Mouse (Mus musculus): ENCODE measurements around the gene Scarb1.

Scarb1 gene

DNA sequence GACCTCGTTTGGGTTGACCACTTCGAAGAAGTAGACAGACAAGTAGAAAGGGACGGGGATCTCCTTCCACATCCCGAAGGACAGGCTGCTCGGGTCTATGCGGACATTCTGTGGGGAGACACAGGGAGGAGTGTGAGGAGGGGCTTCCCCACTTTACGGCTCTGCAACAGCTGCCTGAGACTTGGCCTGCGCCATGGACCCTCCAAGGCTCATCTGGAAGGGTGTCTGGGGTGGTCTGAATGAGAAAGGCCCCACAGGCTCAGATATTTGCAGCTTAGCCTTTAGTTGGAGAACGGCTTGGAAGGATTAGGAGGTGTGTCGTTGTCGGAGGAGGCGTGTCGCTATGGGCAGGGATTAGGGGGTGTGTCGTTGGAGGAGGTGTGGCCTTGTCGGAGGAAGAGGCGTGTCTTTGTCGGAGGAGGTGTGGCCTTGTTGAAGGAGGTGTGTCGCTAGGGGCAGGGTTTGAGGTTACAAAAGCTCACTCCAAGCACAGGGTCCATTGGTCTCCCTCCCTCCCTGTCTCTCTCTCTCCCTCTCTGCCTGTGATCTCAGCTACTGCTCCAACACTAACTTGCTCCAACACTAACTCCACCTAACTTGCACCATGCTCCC is 36.5 kb downstream of the Scarb1 start:
- no peak for DNase-seq (ENCODE audit: low spot score)

DNA sequence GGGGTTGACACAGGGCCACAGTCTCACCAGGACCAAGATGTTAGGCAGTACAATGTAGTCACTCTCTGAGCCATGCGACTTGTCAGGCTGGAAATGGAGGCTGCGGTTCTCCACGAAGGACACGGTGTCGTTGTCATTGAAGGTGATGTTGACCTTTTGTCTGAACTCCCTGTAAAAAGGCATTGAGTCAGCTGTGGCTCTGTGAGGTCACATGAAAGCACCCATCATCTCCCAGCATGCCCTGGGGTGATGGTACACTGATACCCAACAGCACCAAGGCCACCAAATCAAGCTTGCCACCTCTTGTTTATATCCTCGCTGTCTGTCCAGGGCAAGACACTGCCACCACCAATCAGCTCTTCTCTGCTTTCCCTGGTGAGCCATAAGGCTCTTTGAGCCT is 37.8 kb downstream of the Scarb1 start:
- DNase-seq (ENCODE audit: low spot score) = no peak

DNA sequence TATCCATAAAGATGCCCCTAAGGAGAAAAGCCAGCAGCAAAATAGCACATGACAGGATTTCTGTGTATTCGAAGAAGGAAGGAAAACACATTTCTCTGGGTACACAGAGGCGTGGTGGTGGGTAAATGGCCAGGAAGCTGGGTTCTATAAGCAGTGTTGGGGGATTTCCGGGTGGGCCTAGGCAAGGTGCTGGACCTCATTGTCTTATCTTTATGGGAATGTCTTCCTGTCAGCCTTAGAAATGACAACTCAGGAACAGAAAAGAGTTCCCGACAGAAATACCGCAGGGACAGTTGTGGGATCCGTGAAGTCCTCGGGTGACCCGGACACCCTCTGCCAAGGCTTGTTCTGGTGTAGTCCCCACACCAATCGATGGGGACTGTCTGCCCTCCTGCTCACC is 42.7 kb downstream of the Scarb1 start:
- no peak for DNase-seq (ENCODE audit: low spot score)

DNA sequence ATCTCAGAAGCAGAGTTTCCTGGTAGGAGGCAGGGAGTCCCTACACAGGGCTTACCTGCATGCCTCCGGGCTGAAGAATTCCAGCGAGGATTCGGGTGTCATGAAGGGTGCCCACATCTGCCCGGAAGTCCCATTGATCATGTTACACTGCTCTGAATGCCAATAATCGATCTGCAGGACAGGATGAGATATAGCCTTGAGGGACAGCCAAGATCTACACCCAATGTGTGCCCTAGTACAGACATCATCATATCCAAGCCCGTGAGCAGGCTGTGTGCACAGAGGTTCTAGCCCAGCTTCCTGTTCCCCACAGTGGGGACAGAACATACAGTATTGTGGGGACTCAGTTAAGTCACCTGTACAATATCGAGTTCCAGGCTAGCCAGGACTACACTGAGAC is 43.7 kb downstream of the Scarb1 start:
- DNase-seq (ENCODE audit: low spot score) = no peak

DNA sequence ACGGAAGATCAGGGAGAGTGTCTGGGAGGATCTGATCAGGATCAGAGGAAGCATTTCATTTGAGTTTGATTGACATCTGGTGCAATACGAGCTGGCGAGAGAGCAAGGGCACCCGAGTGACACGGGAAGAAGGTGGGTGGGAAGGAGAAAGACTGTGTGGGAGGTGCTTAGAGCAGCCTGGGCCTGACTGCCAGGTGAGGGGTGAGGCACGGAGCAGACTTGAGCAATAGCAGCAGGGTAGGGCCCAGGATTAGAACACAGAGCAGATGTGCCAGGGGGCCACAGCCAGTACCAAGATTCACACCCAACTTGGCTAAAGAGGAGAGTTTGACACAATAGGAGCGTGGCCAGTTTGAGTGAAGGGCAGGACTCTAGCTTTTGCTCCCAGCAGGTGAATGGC is 47.9 kb downstream of the Scarb1 start:
- no peak for DNase-seq (ENCODE audit: low spot score)

DNA sequence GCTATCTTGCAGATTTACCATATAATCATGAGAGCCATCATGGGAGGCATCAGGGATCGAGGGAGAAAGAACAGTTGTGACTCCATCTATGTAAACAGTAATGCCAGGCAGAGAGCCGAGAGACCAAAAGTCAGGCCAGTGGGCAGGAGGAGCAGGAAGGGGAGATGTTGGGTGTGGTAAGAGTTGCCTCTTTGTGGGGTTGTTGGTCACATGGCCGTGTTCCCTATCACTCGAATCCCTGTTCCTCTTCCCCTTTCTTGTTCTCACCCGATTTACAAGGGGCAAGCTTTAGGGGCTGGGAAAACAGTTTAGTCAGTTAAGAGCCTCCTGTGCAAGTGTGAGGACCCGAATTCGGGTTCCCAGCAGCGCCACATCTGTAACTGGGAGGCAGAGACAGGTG is 49.0 kb downstream of the Scarb1 start:
- no peak for DNase-seq (ENCODE audit: low spot score)

DNA sequence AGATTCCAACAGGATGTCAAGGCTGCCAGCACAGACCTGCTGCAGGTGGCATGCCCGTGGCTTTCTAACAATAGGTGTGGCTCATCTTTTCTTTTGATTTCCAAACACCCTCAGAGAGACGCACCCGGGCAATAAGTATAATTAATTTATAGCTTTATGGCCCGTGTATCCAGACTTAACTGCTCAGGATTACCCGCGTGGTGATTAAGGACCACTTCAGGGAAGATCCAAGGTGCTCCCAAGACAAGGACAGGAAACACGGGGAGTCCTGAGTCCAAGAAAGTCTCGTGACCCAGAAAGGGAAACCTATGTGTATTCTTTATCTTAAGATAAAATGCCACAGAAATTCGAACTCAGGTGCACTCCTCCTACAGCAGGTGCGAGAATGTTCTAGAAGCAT is 49.5 kb downstream of the Scarb1 start:
- no peak for DNase-seq (ENCODE audit: low spot score)

DNA sequence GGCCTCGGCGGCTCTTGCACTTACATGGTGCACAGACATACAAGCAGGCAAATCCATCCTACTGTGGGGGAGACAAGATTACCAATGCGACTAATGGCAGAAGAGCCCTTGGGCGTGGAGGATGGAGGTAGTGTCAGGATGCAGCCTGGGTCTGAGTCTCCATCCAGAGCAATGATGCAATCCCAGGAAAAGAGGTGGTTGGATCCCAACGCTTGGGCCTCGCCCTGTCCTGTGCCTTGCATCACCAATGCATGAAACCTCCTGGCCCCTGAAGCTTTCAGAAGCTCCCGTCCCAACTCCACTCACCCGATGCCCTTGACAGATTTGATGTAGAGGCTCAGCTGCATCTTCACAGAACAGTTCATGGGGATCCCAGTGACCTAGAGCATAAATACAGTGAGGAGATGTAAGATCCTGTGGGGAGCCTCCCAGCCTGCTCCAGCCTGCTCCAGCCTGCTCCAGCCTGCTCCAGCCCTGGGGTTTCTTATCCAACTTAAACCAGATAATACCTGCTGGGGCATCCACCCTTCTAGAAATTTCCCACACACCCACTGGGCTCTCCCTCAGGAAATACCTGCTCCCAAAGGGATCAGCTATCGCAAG is 53.7 kb downstream of the Scarb1 start:
- DNase-seq (ENCODE audit: low spot score) = no peak

DNA sequence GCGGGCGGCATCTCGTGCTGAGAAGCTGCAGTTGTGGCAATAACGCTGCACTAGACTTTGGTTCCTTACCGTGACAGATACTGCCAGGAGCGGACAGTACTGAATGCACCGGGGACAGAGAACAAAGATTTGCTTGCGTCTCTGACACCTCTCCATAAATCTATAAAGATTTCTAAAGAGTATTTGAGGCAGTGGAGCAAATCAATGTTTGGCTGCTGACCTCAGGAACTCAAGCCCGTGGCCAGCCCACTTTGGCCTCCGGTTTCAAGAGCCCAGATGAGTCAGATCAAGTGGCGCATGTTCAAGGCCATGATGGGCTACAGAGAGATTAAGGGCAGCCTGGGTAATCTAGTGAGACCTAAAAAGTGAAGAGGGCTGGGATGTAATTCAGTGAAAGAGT is 54.8 kb downstream of the Scarb1 start:
- DNase-seq (ENCODE audit: low spot score) = no peak

DNA sequence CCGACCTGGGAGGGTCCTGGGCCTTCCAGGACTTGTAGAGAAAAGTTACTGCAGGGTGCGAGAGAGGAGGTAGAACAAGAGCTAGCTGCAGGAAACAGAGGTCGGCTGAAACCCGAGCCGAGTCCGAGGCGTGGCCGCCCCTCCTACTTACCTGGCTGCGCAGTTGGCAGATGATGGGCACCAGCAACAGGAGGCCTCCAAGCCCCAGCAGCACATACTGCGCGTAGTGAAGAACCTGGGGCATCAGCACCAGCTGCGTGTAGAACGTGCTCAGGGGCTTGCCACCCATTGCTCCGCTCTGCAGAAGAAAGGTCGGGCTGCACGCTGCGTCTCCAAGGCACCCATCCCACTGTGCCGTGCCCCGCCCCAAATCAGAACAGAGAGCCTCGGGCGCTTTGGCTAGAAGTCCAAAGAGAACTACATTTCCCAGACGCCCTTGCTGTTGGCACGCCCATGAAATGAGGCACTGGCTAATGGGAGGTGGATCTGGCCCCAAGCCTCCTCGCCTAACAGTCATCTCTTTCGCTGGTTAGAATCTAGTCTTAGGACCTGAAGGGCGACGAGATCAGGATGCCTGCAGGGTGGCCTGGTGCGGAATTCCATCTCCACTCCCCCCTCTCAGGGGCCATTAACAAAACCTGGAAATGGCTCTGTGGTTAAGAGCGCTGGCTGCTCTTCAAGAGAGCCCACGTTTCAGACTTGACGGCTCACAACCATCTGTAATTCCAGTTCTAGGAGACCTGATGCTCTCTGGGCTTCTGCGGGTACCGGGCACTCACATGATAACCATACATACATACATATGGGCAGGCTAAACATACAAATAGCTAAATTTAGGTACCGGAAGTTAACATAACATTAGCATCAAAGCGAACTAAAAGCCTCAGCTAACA is 56.9 kb downstream of the Scarb1 start:
- DNase-seq (ENCODE audit: low spot score) = no peak

DNA sequence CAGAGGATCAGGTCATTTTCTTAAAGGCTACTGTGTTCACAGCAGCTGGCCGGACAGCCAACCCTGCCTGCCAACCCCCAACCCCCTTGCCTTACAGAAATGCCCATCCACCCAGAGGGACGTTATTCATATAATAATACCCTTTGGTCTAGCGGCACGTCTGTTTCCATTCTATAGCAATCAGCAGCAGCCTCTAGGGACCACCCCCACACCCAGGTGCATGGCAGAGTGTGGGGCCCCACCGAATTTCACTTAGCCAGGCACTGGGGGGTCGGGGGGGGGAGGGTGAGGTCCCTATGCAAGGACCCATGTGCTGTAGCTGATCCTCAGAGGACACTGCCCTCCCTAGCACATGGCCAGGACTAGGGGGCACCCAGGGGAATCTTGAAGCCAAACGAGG is 61.7 kb downstream of the Scarb1 start:
- no peak for DNase-seq (ENCODE audit: low spot score)

DNA sequence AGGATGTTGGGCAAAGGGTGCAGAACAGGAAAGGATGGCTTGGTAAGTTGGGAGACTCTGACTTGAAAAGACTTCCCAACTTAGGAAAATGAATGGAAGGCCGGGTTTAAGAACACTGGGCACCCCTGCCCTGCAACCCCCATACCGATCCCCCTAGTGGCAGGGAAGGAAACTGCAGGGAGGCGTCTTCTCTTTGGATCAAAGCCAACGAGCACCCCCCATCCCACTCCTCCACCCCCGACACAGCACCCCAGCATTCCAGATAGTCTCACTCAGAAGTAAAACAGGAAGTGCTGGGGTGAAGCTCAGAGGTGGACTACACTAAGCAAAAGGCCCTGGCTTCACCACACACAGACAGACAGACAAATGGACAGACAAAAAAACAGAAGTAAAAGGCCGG is 62.6 kb downstream of the Scarb1 start:
- DNase-seq (ENCODE audit: low spot score) = no peak

DNA sequence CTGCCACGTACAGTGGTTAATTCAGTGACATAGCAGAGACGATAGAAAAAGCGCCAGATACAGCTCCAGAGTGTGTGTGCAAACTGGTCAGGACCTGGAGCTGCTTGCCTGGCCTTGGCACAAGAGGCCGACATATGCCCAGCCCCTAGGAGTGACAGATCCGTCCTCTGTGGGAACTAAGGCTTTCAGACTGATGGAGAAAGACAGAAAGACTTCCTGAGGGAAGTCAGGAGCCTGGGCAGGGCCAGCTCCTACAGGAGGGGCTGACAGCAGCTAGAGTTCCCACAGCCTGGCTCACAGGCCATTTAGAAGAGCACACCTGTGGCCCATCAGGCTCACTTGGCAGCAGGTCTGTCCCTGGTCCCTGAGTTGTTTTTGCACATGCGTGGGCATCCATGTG is 63.6 kb downstream of the Scarb1 start:
- DNase-seq (ENCODE audit: low spot score) = no peak

DNA sequence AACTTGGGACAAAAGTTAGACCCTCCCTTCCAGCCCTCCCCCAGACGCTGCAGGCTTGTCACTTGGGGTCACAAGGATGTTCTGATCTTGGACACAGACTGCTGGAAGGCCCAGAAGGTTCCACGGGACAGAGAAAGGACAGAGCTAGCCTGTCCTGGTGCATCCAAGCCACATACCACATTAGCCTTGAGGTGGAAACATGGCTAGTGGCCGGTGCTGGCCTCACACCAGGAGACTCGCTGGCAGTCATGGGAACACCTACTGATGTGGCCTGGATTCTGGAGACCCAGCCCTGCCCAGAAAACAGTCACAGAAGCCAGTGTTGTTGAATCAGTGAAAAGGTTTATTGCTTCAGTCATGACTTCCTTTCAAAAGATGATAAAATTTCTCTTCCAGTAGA is 64.1 kb downstream of the Scarb1 start:
- DNase-seq (ENCODE audit: low spot score) = no peak

DNA sequence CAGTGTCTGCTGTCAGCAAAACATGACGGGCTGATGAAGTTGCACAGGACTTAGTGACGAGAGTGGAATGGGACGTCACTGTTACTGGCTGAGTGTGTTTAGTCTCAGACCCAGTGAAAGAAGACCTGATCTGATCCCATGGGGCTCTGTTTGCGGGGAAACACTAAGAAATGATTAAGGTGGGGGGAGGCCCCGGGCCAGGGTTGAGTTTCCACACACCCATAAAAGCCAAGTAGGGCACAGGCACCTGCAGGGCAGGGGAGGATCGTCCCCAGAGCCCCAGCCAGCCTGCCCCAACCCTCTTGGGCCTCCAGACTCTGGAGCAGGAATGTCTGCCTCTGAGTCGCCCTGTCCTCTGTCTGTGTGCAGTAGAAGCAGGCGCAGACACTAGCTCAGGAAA is 65.6 kb downstream of the Scarb1 start:
- DNase-seq (ENCODE audit: low spot score) = no peak

DNA sequence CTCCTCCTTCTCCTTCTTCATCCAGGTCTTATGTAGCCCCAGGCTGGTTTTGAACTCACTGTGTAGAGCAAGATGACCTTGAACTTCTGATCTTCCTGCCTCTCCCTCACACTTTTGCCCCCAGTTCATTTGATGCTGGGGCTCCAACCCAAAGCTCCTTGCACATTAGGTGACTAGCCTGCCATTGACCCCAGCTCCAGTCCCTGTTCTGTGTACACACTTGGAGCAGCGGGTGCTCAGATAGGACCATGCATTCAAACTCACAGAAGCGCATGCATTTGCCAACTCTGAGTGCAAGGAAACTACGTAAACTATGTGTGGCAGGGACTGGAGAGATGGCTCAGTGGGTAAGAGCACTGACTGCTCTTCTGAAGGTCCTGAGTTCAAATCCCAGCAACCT is 66.1 kb downstream of the Scarb1 start:
- no peak for DNase-seq (ENCODE audit: low spot score)

DNA sequence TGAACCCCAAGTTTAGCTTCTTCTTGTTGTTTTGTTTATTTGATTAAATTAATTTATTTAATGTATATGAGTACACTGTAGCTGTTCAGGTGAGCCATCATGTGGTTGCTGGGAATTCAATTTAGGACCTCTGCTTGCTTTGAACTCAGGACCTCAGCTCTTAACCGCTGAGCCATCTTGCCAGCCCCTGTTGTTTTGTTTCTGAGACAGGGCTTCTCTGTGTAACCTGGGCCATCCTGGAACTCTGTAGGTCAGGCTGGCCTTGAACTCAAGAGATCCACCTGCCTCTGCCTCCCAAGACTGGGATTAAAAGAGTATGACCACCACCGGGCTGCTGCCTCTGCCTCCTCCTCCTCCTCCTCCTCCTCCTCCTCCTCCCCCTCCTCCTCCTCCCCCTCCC is 66.7 kb downstream of the Scarb1 start:
- DNase-seq (ENCODE audit: low spot score) = no peak

DNA sequence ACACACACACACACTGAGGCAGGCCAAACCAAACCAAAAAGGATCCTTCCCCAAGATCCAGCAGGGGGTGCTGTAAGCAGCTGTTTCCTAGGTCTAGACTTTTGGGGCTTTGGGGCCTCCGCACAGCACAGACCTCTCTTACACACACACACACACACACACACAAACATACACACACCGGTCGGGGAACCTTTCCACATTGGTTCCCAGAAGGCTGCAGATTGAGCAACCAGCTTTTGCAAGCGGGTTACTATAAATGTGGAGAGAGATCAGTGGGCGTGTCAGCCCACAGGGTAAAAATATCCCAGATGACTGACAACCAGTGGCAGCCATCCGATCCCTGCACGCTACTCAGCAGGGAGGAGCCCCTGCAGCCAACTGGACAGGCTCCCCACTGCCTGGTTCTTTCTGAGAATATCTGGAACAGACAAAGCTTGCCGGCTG is 67.2 kb downstream of the Scarb1 start:
- no peak for DNase-seq (ENCODE audit: low spot score)

DNA sequence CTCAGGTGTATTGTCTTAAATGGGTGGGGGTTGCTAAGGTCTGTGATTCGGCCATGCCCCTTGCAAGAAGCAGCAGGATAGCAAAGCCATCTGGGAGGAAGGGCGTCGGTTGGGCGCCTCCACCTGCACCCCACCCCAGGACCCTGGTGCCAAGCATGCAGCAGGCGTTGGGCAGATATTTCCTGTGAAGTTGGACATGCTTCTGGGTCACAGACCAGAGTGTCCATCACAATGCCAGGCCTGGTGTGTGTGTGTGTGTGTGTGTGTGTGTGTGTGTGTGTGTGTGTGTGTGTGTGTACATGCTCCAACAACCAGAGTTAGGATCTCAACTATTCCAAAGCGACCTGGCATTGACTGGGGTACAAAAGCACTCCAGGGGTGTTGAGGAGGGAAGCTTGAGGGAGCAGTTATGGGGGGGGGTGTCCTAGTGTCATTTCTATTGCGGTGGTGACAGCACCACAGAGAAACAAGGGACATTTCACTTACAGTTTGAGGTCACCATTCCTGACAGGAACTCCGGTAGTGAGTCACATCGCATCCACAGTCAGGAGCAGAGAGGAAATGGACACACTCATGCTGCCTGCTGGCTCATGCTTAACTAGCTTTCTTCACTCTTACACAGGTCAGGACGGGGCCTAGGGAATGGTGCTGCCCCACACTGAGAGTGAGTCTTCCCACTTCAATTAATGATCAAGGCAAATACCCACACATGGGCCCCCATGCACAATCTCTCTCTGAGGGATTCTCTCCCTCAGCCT is 68.5 kb downstream of the Scarb1 start:
- DNase-seq (ENCODE audit: low spot score) = no peak

DNA sequence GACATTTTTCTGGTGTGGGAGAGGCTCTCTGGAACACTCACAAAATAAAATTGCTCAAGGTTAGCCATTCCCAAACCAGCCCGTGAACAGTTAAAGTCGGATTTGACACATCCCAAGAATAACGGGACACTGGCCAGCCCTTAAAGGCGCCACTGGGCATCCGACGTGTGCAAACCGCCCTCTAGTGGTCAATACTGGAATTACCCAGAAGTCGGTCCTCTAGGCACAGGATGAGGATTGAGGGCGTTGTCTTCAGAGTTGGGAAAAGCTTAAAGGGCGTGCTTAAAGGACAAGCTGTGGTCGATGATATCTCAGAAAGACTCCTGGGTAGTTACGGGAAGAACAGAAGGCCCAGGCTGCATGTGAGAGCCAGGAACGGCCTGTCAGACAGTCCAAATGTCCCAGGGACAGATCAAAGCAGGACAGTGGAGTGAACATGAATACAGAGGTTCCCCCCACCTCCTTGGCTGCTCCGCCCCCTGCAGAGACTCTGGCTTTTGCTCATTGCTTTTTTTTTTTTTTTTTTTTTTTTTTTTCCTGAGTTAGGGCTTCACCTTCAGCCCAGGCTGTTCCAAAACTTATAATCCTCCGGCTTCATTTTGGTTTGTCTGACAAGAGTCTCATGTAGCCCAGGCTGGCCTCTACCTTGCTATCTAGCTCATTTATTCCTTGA is 69.2 kb downstream of the Scarb1 start:
- peak; percentile 60 for DNase-seq (ENCODE audit: low spot score)

DNA sequence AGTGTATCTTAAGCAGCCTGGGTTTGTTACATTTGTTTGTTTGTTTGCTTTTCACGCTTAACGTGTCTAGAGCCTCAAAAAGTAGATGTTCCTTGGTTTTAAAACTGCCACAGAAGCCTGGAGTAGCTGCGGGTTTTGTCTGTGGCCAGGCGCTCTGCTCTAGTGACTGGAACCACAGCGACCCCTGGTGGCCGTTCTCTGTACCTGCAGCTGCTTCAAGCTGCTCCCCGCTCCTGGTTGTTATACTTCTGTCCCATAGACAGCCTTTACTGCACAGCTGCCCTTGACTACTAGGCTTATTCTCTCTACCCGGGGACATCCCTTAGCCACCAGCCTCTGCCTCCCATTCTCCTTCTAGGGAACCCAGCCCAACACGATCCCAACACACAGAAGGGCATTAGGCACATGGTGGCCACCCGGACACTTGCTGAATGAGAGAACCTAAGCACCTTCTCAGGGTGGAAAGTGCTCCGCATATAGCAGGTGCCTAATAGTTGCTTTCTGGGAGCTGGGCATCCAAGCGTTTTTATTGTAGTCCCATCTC is 70.2 kb downstream of the Scarb1 start:
- DNase-seq (ENCODE audit: low spot score) = no peak

DNA sequence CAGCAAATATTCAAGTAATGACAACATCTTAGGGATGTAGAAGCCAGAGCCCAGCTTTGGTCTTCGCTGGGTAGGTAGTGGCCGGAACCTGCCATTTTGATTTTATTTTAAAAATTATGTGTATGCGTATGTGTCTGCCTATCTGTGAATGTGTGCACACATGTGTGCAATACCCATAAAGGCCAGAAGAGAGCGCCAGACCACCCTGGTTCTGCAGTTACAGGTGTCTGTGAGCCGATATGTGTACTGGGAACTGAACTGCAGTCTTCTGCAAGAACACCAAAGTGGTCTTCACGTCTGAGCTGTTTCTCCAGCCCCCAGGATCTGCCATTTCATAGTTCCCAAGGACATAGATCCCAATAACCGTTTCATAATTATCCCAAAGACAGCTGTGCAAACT is 71.1 kb downstream of the Scarb1 start:
- DNase-seq (ENCODE audit: low spot score) = no peak

All from ovary, postnatal 10 days (tissue).